Mouse (Mus musculus): Measurements from ENCODE around the gene Aldh4a1.
A peak's percentile ranks its signal among the peaks of the same experiment; 100 is the strongest.

Gene Aldh4a1

GRCm38 (mm10) chr4:139675696-139676095, 53.0 kb downstream of the Aldh4a1 start:
- no peak for DNase-seq (ENCODE audit: low spot score in 2 of 2)

GRCm38 (mm10) chr4:139683728-139684638, 61.3 kb downstream of the Aldh4a1 start:
- no peak for DNase-seq (ENCODE audit: low spot score in 2 of 2)

GRCm38 (mm10) chr4:139684639-139685017, 62.0 kb downstream of the Aldh4a1 start:
- peak in 1 of 2 experiments; percentile 32 for DNase-seq (ENCODE audit: low spot score in 2 of 2)

GRCm38 (mm10) chr4:139688058-139688457, 65.4 kb downstream of the Aldh4a1 start:
- no peak for DNase-seq (ENCODE audit: low spot score in 2 of 2)

- no peak for DNase-seq (ENCODE audit: low spot score in 2 of 2)
These were observed 67.1 kb downstream of the Aldh4a1 start for GRCm38 (mm10) chr4:139689627-139690269.

GRCm38 (mm10) chr4:139693315-139693714, 70.6 kb downstream of the Aldh4a1 start:
- no peak for DNase-seq (ENCODE audit: low spot score in 2 of 2)

- DNase-seq (ENCODE audit: low spot score in 2 of 2) = no peak
These were observed 75.1 kb downstream of the Aldh4a1 start for GRCm38 (mm10) chr4:139697755-139698154.

- no peak for DNase-seq (ENCODE audit: low spot score in 2 of 2)
These were observed 75.9 kb downstream of the Aldh4a1 start for GRCm38 (mm10) chr4:139698602-139699001.
